Mouse (Mus musculus) spleen, embryonic (tissue): ENCODE data around the gene March2.

Experiments
- CTCF ChIA-PET: fragments of 350-600 bp; sonication (Branson Sonifier 250); formaldehyde crosslinking; loops from one replicate; lab custom pipeline; 2022; lab: Charles Lee

March2 gene

DNA sequence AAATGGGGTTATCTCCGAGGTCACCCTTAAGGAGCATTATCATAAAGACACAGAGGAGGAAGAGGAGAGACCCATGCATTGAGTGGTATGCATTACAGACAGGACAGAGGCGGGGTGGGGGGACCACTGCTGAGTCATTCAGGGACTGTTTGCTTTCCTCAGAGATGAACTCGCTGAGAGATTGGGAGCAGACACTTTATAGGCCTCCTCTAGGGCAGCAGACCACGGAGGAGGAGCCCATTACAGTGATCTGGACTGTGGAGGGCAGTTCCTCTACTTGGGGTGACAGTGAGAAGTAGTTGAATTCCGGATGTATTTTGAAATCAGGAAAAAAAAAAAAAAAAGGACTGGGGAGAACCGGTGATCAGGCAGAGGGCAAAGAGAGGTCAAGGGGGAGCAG, 78.7 kb downstream of the March2 start:
- CTCF ChIA-PET = no interaction called here

DNA sequence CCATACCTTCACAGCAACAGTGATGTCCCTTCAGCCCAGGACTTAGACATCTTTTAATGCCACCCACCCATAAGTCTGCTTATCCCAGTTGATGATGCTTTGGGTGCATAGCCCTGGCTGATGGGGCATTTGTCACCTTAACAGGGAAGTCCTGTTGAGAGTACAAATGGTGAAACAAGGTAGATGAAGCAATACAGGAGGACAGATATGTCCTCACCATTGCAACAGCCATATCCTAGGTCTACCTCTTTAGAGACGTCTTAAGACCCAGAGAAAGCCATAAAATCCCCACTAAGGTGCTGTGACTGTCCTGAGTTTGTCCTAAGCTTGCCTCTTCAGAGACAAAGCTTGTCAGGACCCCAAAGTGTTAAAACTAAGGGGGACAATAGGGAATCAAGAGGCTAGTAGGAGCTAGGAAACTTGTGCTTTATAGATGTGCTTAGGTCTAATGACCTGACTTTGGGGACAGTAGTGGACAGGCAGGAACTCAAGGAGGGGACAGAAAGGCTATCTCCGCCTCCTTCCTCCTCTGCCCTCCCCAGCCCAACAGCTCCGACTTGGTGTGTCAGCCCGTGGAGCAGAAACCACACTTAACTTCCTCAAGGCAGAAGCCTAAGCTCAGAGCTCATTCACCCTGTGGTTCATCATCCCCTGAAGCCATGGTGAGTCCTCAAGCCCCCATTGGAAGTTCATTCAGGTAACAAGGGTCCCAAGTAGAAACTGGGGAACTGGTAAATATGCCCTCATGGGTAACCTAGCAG, 80.8 kb downstream of the March2 start, which contains the start of gene Pram1:
Gene Pram1, plus strand, starts transcription at position 541 of the 761 bp plus-strand sequence.
- CTCF ChIA-PET = interaction anchor here (0.5 to 0.6 kb wide), 3 partner anchors 37 to 120 kb away, joined by 3 to 4 read pairs (median 3); no protein-coding TSS in a partner anchor

DNA sequence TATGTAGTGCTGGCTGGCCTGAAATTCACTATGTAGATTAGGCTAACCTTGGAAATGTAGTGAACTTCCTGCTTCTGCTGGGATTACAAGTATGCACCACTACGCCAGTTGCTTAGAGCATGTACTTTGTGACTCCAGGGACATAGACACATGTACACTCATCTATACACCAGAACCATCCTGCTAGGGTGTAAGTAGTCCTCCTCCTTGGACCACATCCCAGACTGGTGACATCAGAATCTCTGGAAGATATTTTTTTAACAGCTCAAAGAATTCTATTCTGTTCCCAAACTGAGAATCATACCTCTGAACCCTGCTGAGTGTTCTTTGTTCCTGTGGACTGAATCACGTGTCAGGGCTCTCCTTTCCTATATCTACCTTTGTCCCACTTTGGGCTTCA, 81.4 kb downstream of the March2 start:
- CTCF ChIA-PET = interaction anchor here (0.5 to 0.6 kb wide), 3 partner anchors 38 to 120 kb away, joined by 3 to 4 read pairs (median 3); no protein-coding TSS in a partner anchor
